ENCODE assay signal across 26 mouse cellular contexts in genomic region chr10:44507984-44508383, GRCm38 (mm10).
"Had no signal": no experiment of that assay in that cellular context is flagged by ENCODE, and none has a peak within 500 bp of the region (broad histone marks: within the 10 kb centered on the region; RNA-seq: fewer than 3 reads in every experiment).

No protein-coding gene starts in this region.

- H3K9me3 ChIP-seq: heart, embryonic 10.5 days; heart, embryonic 12.5 days; hindbrain, embryonic 10.5 days; hindbrain, embryonic 12.5 days; intestine, embryonic 15.5 days; kidney, embryonic 15.5 days; limb, embryonic 13.5 days; limb, embryonic 15.5 days; liver, embryonic 12.5 days had no signal

- ATAC-seq: hindbrain, embryonic 16.5 days; inflammation-experienced regulatory T-cells, adult 6 months; intestine, embryonic 15.5 days; intestine, postnatal 0 days; liver, embryonic 12.5 days had no signal

- H3K27me3 ChIP-seq: hindbrain, embryonic 12.5 days; intestine, embryonic 15.5 days; limb, embryonic 13.5 days; limb, embryonic 15.5 days had no signal

- H3K27ac ChIP-seq: gastrocnemius, adult 2 months; heart, embryonic 10.5 days; hindbrain, embryonic 10.5 days; hindbrain, embryonic 12.5 days; hindbrain, embryonic 14.5 days; kidney, embryonic 15.5 days; kidney, postnatal 0 days; layer of hippocampus, adult 2 months; left cerebral cortex, adult 2 months; limb, embryonic 13.5 days; limb, embryonic 15.5 days; liver, embryonic 12.5 days had no signal

- DNase-seq: gastrocnemius, adult 2 months; gastrocnemius, postnatal 10 days; gastrocnemius, postnatal 25 days; heart, adult 18-20 months; heart, postnatal 10 days; heart, postnatal 4 days; kidney, adult 18-20 months; kidney, adult 8-10 months; kidney, postnatal 25 days; kidney, postnatal 4 days had no signal

- H3K36me3 ChIP-seq: heart, embryonic 10.5 days; heart, embryonic 12.5 days; hindbrain, embryonic 10.5 days; hindbrain, embryonic 12.5 days; intestine, embryonic 15.5 days; kidney, embryonic 15.5 days; limb, embryonic 13.5 days; limb, embryonic 15.5 days; liver, embryonic 12.5 days had no signal

- H3K4me3 ChIP-seq: gastrocnemius, adult 2 months; heart, embryonic 10.5 days; heart, embryonic 12.5 days; hindbrain, embryonic 10.5 days; hindbrain, embryonic 12.5 days; intestine, embryonic 15.5 days; kidney, embryonic 15.5 days; layer of hippocampus, adult 2 months; left cerebral cortex, adult 2 months; limb, embryonic 13.5 days; limb, embryonic 15.5 days; liver, embryonic 12.5 days had no signal

- H3K4me1 ChIP-seq: hindbrain, embryonic 10.5 days; hindbrain, embryonic 12.5 days; kidney, embryonic 15.5 days; limb, embryonic 15.5 days had no signal

- H3K9ac ChIP-seq: heart, embryonic 12.5 days; hindbrain, embryonic 12.5 days; hindbrain, embryonic 14.5 days; intestine, embryonic 15.5 days; kidney, embryonic 15.5 days; limb, embryonic 13.5 days; limb, embryonic 15.5 days; liver, embryonic 12.5 days had no signal
